Mouse (Mus musculus) gastrocnemius, adult 8-10 months (tissue): ENCODE data around the gene Chrm1. TPM values are rescaled to one million over a fixed set of nuclear protein-coding genes. Genes with fewer than 3 reads are reported as not detected.
"Not testable (repeated sequence)": the region's sequence is repeated elsewhere in the genome, so short reads cannot be mapped to it uniquely, and the experiment has no call there.

Source experiments
- DNase-seq, 2 experiments: peaks; one replicate each; pipeline ENCODE4 v3.0.0; 2022; ENCODE audit warnings: low spot score in 2 of 2
- total RNA-seq, 4 experiments: library from RNA; stranded (reverse); gene quantifications; 2 replicates each; pipeline ENCODE4 v1.2.4; 2022

Chrm1 gene
- total RNA-seq, 4 experiments from 2014 or later, result not detected

GRCm38 (mm10) chr19:8715868-8716766 is 52.5 kb downstream of the Chrm1 start:
- DNase-seq, result no peak

GRCm38 (mm10) chr19:8716767-8717475 is 53.3 kb downstream of the Chrm1 start:
- no peak for DNase-seq

DNA sequence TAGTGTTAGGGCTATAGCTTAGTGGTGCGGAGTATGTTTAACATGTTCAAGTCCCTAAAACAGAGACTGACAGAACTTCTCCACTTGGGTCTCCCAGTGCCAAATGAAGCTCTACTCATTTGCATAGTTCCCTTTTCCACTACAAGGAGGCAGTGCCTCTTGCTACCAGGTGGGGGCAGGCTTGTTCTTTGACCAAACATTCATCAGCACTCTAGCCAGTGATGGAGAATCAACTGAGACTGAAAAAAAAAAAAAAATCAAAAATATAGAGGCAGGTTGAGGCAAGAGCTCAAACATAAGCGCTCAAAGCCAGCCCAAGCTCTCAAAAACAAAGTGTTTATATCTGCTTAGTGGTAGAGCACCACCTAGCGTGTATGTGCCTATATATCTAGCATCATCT is 54.8 kb downstream of the Chrm1 start:
- no peak for DNase-seq

DNA sequence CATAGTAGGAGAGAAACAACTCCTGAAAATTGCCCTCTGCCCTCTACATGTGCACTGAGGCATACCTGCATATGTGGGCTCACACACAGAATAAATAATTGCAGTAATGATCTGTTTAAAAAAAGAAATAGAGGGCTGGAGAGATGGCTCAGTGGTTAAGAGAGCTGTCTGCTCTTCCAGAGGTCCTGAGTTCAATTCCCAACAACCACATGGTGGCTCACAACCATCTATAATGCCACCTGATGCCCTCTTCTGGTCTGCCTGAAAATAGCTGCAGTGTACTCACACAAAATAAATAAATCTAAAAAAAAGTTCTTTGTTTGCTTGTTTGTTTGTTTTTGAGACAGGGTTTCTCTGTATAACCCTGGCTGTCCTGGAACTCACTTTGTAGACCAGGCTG is 55.4 kb downstream of the Chrm1 start:
- DNase-seq, result not testable (repeated sequence)

- no peak for DNase-seq
Observed at GRCm38 (mm10) chr19:8721378-8721777, 57.8 kb downstream of the Chrm1 start.

- no peak for DNase-seq
Observed at GRCm38 (mm10) chr19:8722021-8722420, 58.4 kb downstream of the Chrm1 start.

GRCm38 (mm10) chr19:8722559-8722906 is 58.9 kb downstream of the Chrm1 start:
- DNase-seq, result no peak

DNA sequence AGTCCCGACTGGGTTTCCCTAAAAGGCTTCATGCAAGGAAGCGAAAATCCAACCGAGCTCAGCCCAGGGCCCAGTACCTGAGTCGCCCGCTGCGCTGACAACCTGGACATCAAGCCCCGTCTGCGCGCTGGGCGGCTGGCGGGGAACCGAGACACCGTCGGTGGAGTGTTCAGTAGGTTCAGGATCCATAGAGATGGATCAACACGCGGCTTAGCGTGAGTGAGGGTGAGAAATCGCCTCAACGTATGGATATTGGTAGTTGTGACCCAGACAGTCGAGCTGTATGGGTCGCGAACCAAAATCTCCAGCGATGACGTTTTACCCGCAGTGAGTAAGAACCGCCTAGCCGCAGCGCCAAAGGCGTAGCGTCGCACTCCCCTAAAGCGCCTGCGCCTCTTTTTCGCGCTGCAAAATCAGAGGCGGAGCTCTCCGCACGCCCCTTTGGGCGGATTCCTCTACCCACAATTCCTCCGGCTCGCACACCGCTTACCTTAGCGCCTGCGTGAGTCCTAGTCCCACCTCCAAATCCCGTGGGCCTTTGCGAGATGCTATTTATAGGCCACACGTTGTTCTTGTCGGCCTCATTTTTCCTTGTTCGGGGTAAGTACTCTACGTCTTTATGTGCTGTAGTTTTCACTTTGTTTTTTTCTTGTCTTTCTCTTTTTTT is 59.5 kb downstream of the Chrm1 start, which contains the start of gene Slc3a2:
TSS of gene Slc3a2 (minus strand) at position 463 of the 667 bp plus-strand sequence.
- DNase-seq, result peak; percentile 92 to 95

DNA sequence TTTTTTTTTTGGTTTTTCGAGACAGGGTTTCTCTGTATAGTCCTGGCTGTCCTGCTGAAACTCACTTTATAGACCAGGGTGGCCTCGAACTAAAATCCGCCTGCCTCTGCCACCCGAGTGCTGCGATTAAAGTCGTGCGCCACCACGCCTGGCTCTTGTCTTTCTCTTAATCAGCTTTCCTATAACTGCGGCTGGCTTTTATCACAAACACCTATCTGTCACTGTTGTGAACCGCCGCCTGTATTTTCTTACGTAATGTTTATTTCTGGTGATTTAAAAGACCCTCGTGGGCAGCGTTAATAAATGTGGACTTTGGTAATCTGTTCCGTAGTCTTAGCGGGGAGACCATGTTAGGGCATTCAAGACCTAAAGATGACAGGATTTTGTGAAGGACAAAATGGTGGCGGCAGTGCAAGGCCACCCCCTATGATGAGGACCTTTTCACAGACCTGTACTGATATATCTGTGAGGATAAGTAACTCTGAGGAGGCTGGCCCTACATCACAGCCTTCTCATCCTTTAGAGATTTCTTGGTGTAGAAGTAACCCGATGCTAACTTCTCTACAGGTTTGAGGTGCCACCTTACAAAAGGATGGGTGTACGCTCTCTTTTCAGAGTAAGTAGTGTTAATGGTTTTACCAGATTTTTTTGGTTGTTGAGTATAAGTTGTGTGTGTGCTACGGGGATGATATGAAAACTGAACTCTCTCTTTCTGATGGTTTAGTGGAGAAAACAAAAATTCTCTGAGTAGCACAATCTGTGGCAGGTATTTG is 60.2 kb downstream of the Chrm1 start:
- no peak for DNase-seq

DNA sequence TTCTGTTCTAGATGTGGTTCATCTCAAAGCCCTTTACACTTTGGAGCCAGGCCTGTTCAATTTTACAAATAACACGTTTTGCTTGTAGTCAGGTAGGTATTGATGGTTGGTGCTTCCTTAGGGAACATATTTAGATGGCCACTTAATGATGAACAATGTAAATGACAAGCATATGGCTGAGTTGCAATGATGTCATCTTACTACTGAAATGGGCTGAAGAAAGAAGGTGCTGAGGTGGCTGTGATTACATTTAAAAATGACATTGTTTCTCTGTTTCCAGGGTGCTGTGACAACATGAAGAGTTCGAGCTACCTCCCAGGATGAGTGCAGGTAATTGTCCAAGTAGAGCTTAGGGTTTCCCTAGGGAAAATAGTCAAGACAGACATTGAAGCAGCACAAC is 60.8 kb downstream of the Chrm1 start:
- no peak for DNase-seq

GRCm38 (mm10) chr19:8725081-8725613 is 61.6 kb downstream of the Chrm1 start:
- no peak for DNase-seq

DNA sequence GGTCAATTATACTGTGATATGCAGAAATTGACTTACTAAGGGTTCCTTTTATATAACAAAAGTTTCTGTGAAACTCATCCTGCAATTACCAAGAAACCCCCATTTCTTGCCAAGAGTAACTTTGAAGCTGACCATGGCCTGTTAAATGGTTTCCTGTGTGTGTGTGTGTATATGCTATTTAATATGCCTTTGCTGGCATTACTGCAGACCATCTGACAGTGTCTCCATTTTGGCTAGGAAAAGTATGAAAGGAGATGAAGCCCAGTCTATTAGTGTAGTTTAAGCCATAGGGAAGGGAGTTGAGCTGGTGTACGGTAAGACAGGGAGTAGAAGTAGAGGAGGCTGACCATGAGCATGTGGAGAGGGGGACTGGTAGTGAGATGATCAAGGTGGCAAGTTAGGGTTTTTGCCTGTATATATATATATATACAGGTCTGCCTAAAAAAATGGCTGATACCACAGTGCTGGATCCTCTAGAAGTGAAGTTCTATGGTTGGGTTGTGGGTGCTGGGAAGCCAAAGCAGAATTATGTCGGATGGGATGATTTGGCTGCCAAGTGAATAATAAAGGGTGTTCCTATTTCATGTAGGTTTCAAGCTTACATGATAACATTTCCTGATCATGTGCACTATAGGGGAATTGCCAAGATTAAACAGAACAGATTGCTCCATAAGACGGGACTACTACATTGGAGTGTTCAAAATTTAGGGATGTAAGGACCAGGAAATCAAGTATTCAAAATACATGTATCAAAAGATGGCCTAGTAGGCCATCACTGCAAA is 63.2 kb downstream of the Chrm1 start:
- no peak for DNase-seq

DNA sequence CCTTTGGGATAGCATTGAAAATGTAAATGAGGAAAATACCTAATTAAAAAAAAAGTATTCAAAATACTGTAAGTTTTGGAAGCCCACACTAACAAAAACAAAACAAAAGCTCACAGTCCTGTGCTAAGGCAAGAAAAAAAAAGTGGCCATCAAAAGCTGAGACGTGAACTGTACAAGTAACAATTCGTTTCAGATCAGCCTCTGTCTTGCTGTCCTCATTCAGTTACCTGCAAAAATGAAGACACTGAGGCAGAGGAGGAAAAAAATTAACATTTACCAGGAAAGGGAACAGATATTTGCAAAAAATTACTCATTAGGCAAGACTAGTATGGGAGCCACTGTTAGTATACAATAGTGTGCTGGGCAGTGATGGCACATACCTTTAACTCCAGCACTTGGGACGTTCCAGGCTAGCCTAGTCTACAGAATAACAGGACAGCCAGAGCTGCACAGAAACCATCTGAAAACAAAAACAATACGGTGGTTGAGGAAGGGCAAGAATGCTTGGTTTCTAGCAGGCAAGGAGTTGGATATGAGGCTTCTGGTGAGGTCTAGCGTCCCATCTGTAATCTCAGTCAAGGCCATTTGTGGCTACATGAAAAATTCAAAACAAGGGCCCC is 64.0 kb downstream of the Chrm1 start:
- DNase-seq, result no peak

DNA sequence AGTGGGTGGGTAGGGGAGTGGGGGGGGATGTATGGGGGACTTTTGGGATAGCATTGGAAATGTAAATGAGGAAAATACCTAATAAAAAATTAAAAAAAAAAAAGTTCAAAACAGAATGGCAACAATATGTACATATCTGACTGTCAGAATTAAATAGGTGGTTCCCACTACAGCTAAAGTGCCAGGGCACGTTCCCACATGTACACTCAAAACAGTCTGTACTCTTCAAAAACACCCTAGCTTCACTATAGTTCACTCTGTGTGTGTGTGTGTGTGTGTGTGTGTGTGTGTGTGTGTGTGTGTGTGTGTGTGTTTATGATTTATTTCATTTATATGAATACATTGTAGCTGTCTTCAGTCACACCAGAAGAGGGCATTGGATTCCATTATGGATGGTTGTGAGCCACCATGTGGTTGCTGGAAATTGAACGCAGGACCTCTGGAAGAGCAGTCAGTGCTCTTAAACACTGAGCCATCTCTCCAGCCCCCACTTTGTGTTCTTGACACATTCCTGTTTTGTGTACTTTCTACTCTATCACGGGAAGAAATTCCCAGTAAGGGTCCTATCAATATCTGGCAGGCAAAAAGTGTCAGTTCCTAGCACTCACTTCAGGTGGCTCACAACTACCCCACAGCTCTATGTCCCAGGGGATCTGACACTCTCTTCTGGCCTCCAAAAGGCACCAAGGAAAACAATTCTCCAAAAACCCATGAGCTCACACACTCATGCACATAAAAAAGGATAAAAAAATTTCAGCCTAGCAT is 64.9 kb downstream of the Chrm1 start:
- not testable (repeated sequence) for DNase-seq

Other genes starting within 250 kb of the Chrm1 start
- gene Slc22a8, start 72.5 kb upstream of the Chrm1 start, total RNA-seq, result not detected
- gene Slc22a6, start 45.8 kb upstream of the Chrm1 start, total RNA-seq, result not detected
- gene Slc3a2, start 59.6 kb downstream of the Chrm1 start, total RNA-seq, result 10 to 100 TPM; 29.7 to 37.0 (median 31.1) TPM
- gene Wdr74, start 72.0 kb downstream of the Chrm1 start, total RNA-seq, result 10 to 100 TPM; 14.0 to 16.7 (median 14.9) TPM
- not detected for gene 1700092M07Rik, start 76.9 kb downstream of the Chrm1 start, total RNA-seq
- gene Stx5a, start 77.6 kb downstream of the Chrm1 start, total RNA-seq, result 10 to 100 TPM; 12.3 to 19.8 (median 14.9) TPM
- 10 to 100 TPM; 24.0 to 34.0 (median 27.7) TPM for gene Nxf1, start 93.3 kb downstream of the Chrm1 start, total RNA-seq
- gene Tmem223, start 107.2 kb downstream of the Chrm1 start, total RNA-seq, result 100 to 1,000 TPM in 3 of 4 experiments, 10 to 100 TPM in 1; 99.3 to 133 (median 107) TPM
- 10 to 100 TPM in 1 of 4 experiments, 1 to 10 TPM in 3; 6.9 to 10.3 (median 8.8) TPM for gene Tmem179b, start 110.7 kb downstream of the Chrm1 start, total RNA-seq
- 1 to 10 TPM; 3.6 to 5.0 (median 4.6) TPM for gene Taf6l, start 122.6 kb downstream of the Chrm1 start, total RNA-seq
- gene Polr2g, start 134.8 kb downstream of the Chrm1 start, total RNA-seq, result 10 to 100 TPM; 36.0 to 42.5 (median 37.7) TPM
- gene Zbtb3, start 138.8 kb downstream of the Chrm1 start, total RNA-seq, result 1 to 10 TPM in 1 of 4 experiments, under 1 TPM in 3; 0.82 to 1.1 (median 0.90) TPM
- gene Ttc9c, start 155.5 kb downstream of the Chrm1 start, total RNA-seq, result 10 to 100 TPM; 11.4 to 12.7 (median 11.9) TPM
- gene Hnrnpul2, start 156.2 kb downstream of the Chrm1 start, total RNA-seq, result 10 to 100 TPM; 38.1 to 45.6 (median 44.3) TPM
- gene AC129217.1, start 166.0 kb downstream of the Chrm1 start, total RNA-seq, result 1 to 10 TPM in 1 of 4 experiments, not detected in 3; 2.0 TPM
- gene Bscl2, start 173.7 kb downstream of the Chrm1 start, total RNA-seq, result 10 to 100 TPM; 14.7 to 23.9 (median 20.0) TPM
- not detected for gene Gng3, start 175.4 kb downstream of the Chrm1 start, total RNA-seq
- gene Lrrn4cl, start 187.0 kb downstream of the Chrm1 start, total RNA-seq, result 1 to 10 TPM; 5.3 to 8.8 (median 7.0) TPM
- gene Ubxn1, start 207.7 kb downstream of the Chrm1 start, total RNA-seq, result 100 to 1,000 TPM; 207 to 248 (median 231) TPM
- gene Uqcc3, start 217.1 kb downstream of the Chrm1 start, total RNA-seq, result 10 to 100 TPM; 58.7 to 74.6 (median 65.3) TPM
- gene Lbhd1, start 219.9 kb downstream of the Chrm1 start, total RNA-seq, result 1 to 10 TPM in 2 of 4 experiments, under 1 TPM in 2; 0.54 to 7.3 (median 1.7) TPM
- not detected for gene Gm49403, start 220.1 kb downstream of the Chrm1 start, total RNA-seq
- 10 to 100 TPM; 13.8 to 16.3 (median 15.9) TPM for gene 1810009A15Rik, start 225.1 kb downstream of the Chrm1 start, total RNA-seq
- gene Gm49416, start 225.1 kb downstream of the Chrm1 start, total RNA-seq, result 1 to 10 TPM in 3 of 4 experiments, not detected in 1; 2.6 to 5.7 (median 2.9) TPM
- 10 to 100 TPM; 10.3 to 13.0 (median 11.3) TPM for gene Ints5, start 229.2 kb downstream of the Chrm1 start, total RNA-seq
- gene Ganab, start 234.3 kb downstream of the Chrm1 start, total RNA-seq, result 10 to 100 TPM; 15.2 to 20.1 (median 18.9) TPM